Mouse (Mus musculus): ENCODE measurements at regions not wholly inside any gene's neighbourhood (a gene's known extent, or its start where the extent isn't known, plus 50 kb on each side); places are given as distances from the start of the nearest gene placed in this dataset.

DNA sequence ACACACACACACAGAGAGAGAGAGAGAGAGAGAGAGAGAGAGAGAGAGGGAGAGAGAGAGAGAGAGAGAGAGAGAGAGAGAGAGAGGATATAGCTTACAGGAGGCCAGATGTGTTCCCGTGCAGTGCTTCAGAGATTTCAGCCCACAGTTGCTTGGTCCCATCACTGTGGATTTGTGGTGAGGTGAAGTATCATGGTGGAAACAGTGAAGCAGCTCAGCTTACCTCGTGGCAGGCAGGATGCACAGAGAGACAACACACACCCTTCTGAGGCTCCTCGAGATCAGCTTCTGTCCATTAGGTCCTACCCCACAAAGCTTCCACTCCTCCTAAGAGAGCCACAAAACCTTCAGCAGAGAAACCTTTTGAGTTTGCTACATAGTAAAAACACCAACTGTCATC, 261.1 kb downstream of the Uaca start:
- TF ChIP-seq CTCF (IDR thresholded peaks at IDR 0.05; ENCODE audit: extremely low read depth, insufficient read depth, low read length) (no peak), POLR2A (IDR thresholded peaks at IDR 0.05; ENCODE audit: extremely low read depth, insufficient read depth, low read length) (no peak)
